Mouse (Mus musculus) MEL (cell line): ENCODE results near the gene Cpn2.

ENCODE experiments used
- CTCF ChIP-seq, 3 experiments: IDR thresholded peaks in 2 of 3; conservative IDR thresholded peaks in 1 of 3; 2 replicates each; pipeline ENCODE4 v1.5.1; 2011 to 2012; ENCODE audit warnings: low read length in 3 of 3, low read depth in 2 of 3, mild to moderate bottlenecking in 2 of 3, improper control_type of control experiment in 1 of 3, inconsistent platforms in 1 of 3, mixed read lengths in 1 of 3, moderate library complexity in 1 of 3; ENCODE audit not compliant: control insufficient read depth in 1 of 3, insufficient read depth in 1 of 3, poor library complexity in 1 of 3, severe bottlenecking in 1 of 3
- E2F4 ChIP-seq: IDR thresholded peaks from 2 replicates; pipeline ENCODE4 v1.6.1; 2011; ENCODE audit warnings: low read depth, low read length, improper control_type of control experiment, borderline replicate concordance
- ELF1 ChIP-seq: IDR thresholded peaks from 2 replicates; pipeline ENCODE4 v1.6.1; 2014; ENCODE audit warnings: low read depth, mild to moderate bottlenecking, inconsistent platforms, low read length, improper control_type of control experiment, moderate library complexity
- EP300 ChIP-seq, 2 experiments: IDR thresholded peaks; 2 replicates each; pipeline ENCODE4 v1.6.1; 2011; ENCODE audit warnings: improper control_type of control experiment in 2 of 2, low read length in 2 of 2, low read depth in 1 of 2, mild to moderate bottlenecking in 1 of 2
- GABPA ChIP-seq: IDR thresholded peaks from 2 replicates; pipeline ENCODE4 v1.6.1; 2012; ENCODE audit warnings: low read depth, mild to moderate bottlenecking, inconsistent platforms, low read length, improper control_type of control experiment, moderate library complexity
- POLR2A ChIP-seq, 2 experiments: IDR thresholded peaks; 2 replicates each; pipeline ENCODE4 v1.6.1; 2011 to 2012; ENCODE audit warnings: low read length in 2 of 2, mild to moderate bottlenecking in 2 of 2, control low read depth in 1 of 2, improper control_type of control experiment in 1 of 2, low read depth in 1 of 2, moderate library complexity in 1 of 2; ENCODE audit not compliant: control insufficient read depth in 1 of 2, insufficient read depth in 1 of 2, poor library complexity in 1 of 2
- RCOR1 ChIP-seq: IDR thresholded peaks from 2 replicates; pipeline ENCODE4 v1.6.1; 2012; ENCODE audit warnings: low read depth, mild to moderate bottlenecking, inconsistent platforms, low read length, improper control_type of control experiment
- SMC3 ChIP-seq: IDR thresholded peaks from 2 replicates; pipeline ENCODE4 v1.6.1; 2011; ENCODE audit warnings: low read depth, low read length, improper control_type of control experiment
- USF1 ChIP-seq: IDR thresholded peaks from 2 replicates; pipeline ENCODE4 v1.6.1; 2014; ENCODE audit warnings: low read depth, mild to moderate bottlenecking, inconsistent platforms, low read length, improper control_type of control experiment, moderate library complexity

- TF ChIP-seq USF1, result no peak
- TF ChIP-seq CTCF (IDR thresholded peaks at IDR 0.05 in 2 of 3, conservative IDR thresholded peaks at IDR 0.05 in 1 of 3; ENCODE audit: control insufficient read depth in 1 of 3, insufficient read depth in 1 of 3, low read depth in 2 of 3, low read length in 3 of 3, poor library complexity in 1 of 3, severe bottlenecking in 1 of 3), result no peak
- no peak for TF ChIP-seq POLR2A (IDR thresholded peaks at IDR 0.05; ENCODE audit: control insufficient read depth in 1 of 2, insufficient read depth in 1 of 2, low read depth in 1 of 2, low read length in 2 of 2, poor library complexity in 1 of 2)
- TF ChIP-seq E2F4, result no peak
- TF ChIP-seq RCOR1, result no peak
- TF ChIP-seq SMC3, result no peak
- TF ChIP-seq EP300 (IDR thresholded peaks at IDR 0.05; ENCODE audit: low read depth in 1 of 2, low read length in 2 of 2), result no peak
- TF ChIP-seq GABPA, result no peak
- TF ChIP-seq ELF1, result no peak
Measured at GRCm38 (mm10) chr16:30282844-30283495, 15.7 kb upstream of the Cpn2 start, which contains the start of gene Lrrc15.
